Mouse (Mus musculus) limb, embryonic 14.5 days (tissue): ENCODE results near the gene Psmc3ip. TPM values are rescaled to one million over a fixed set of nuclear protein-coding genes. Genes with fewer than 3 reads are reported as not detected.

ENCODE experiments used
- ATAC-seq: fragments of 200-750 bp; cut with Nextera tagmentation; 2 replicates; pipeline ENCODE4 v1.8.0; 2017; ENCODE audit warnings: low read depth, moderate number of reproducible peaks, moderate TSS enrichment; ENCODE audit not compliant: low FRiP score
- DNase-seq: peaks from one replicate; pipeline ENCODE4 v3.0.0-alpha.2; 2015; ENCODE audit warnings: low spot score
- H3K27ac ChIP-seq: fragments of 300-500 bp; sonication (generic); replicated peaks from 2 replicates; pipeline ENCODE4 v1.5.1; 2014; ENCODE audit warnings: low read depth, mild to moderate bottlenecking, low read length, moderate library complexity, mixed read lengths
- H3K27me3 ChIP-seq: fragments of 300-500 bp; sonication (generic); 2 replicates; pipeline ENCODE4 v1.6.1; 2014; ENCODE audit warnings: low read length, mixed read lengths; ENCODE audit not compliant: control insufficient read depth, insufficient read depth
- H3K36me3 ChIP-seq: fragments of 300-500 bp; sonication (generic); 2 replicates; pipeline ENCODE4 v1.6.1; 2014; ENCODE audit warnings: mild to moderate bottlenecking, low read length, moderate library complexity, mixed read lengths; ENCODE audit not compliant: control insufficient read depth, insufficient read depth
- H3K4me1 ChIP-seq: fragments of 300-500 bp; sonication (generic); 2 replicates; pipeline ENCODE4 v1.6.1; 2014; ENCODE audit warnings: antibody characterized with exemption, low read length, mixed read lengths; ENCODE audit not compliant: control insufficient read depth, insufficient read depth
- H3K4me2 ChIP-seq: fragments of 300-500 bp; sonication (generic); replicated peaks from 2 replicates; pipeline ENCODE4 v1.6.1; 2014; ENCODE audit warnings: low read depth, mild to moderate bottlenecking, low read length, moderate library complexity; ENCODE audit not compliant: severe bottlenecking
- H3K4me3 ChIP-seq: fragments of 300-500 bp; sonication (generic); replicated peaks from 2 replicates; pipeline ENCODE4 v1.5.1; 2014; ENCODE audit warnings: low read length
- H3K9ac ChIP-seq: fragments of 300-500 bp; sonication (generic); 2 replicates; pipeline ENCODE4 v1.6.1; 2014; ENCODE audit warnings: mild to moderate bottlenecking, low read depth, low read length, moderate library complexity; ENCODE audit not compliant: severe bottlenecking
- H3K9me3 ChIP-seq: fragments of 300-500 bp; sonication (generic); 2 replicates; pipeline ENCODE4 v1.6.1; 2016; ENCODE audit warnings: low read length; ENCODE audit not compliant: control insufficient read depth
- POLR2A ChIP-seq: fragments of 200-500 bp; IDR thresholded peaks from 2 replicates; pipeline ENCODE4 v1.8.0; 2012; ENCODE audit warnings: inconsistent platforms, mild to moderate bottlenecking, moderate library complexity, borderline replicate concordance; ENCODE audit not compliant: insufficient read depth, insufficient read length; ENCODE audit errors: extremely low read depth
- WGBS: fragments of 180-500 bp; shearing (Covaris S2); extraction: QIAGEN DNeasy Blood & Tissue Kit; methylation state at CpG from one replicate; pipeline ENCODE4 v1.1.7; 2014; 5-methylcytosine and 5-hydroxymethylcytosine counted together
- polyA plus RNA-seq, 2 experiments: library from polyadenylated mRNA; depleted of rRNA in 1 of 2; stranded (reverse) in 1 of 2; unstranded in 1 of 2; fragments of >200 nt; fragmentation: Nextera tagmentation in 1 of 2; extraction: Ambion mirVana in 1 of 2; gene quantifications; 2 replicates each; pipeline versions ENCODE4 v1.2.1 to v1.2.3; 2012 to 2014

Gene Psmc3ip
- polyA plus RNA-seq, 2 experiments, result 24.3 to 32.9 TPM

DNA sequence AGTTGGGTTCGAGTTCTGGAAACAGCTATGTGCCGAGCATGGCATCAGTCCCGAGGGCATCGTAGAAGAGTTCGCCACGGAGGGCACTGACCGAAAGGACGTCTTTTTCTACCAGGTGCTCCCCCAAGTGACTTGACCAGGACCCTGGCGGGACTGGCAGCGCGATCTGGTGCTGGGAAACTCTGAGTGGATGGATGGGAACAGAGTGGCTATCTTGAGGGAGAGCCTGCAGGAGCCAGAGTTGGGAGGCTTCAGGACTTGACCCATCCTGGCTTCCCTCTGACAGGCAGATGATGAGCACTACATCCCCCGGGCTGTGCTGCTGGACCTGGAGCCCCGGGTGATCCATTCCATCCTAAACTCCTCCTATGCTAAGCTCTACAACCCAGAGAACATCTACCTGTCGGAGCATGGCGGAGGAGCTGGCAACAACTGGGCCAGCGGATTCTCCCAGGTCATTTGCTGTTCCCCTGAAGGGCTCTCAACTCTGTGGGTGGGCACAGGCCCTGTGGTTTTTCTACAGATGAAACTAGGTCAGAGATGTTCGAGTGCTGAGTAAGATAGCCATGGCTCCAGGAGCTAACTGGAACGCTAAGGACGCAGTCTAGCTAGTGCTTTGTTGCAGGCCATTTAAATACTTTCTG, 25.4 kb upstream of the Psmc3ip start:
- Histone ChIP-seq H3K9ac (peak overlapping the region; percentile 75), H3K4me2 (peak overlapping the region; percentile 79), H3K4me1 (peaks cover 18% of the 10 kb centered on the region), H3K4me3 (peak overlapping the region; percentile 91), H3K36me3 (peaks cover 27% of the 10 kb centered on the region), H3K27ac (peak overlapping the region; percentile 88), H3K9me3 (no peaks in the 10 kb centered on the region), H3K27me3 (no peaks in the 10 kb centered on the region)
- no peak for TF ChIP-seq POLR2A
- DNase-seq, result no peak
- WGBS, result 23% methylated on average over 19 of the region's 19 CpGs
- ATAC-seq, result no peak

DNA sequence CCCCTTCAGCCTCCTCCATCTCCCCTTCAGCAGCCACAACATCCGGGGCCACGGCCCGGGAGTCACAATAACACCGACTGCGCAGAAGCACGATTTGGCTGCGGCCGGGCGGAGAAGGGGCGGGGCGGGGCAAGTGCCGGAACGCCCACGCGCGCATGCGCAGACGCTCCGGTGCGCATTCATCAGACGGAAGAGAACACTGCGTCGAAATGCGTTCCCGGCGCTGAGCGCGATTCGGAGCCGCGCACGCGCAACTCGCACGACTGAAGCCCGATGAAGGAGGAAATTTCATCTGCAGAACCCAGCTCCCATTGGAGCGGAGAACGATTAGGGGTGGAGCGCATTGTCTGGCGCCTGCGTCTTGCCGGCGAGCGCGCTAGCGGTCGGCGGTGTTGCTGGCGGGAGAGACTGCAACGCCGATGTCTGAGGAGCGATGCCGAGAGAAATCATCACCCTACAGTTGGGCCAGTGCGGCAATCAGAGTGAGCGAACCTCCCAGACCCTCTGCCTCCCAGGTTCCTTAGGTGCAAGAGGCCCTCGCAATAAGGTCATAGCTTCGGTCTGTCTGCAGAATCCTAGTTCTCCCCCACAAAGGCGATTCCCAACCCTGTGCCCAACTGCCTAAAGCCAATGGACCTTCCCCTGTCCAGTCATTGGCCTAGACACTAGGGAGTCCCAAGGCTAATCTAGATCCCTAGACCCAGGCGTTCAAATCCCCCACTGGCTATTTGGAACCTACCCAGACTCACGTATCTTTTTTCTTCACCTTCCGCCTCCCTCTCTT, 24.7 kb upstream of the Psmc3ip start, which contains the start of the genes Retreg3 and Tubg1:
Gene Retreg3 (minus strand): TSS at position 133 of the 784 bp plus-strand sequence.
Gene Tubg1 (plus strand): TSS at position 178 of the 784 bp plus-strand sequence.
- under 1% methylated on average over 57 of the region's 61 CpGs for WGBS
- peak; percentile 97; the same call in 1 of the 2 replicates for TF ChIP-seq POLR2A
- peak; percentile 96 for ATAC-seq

DNA sequence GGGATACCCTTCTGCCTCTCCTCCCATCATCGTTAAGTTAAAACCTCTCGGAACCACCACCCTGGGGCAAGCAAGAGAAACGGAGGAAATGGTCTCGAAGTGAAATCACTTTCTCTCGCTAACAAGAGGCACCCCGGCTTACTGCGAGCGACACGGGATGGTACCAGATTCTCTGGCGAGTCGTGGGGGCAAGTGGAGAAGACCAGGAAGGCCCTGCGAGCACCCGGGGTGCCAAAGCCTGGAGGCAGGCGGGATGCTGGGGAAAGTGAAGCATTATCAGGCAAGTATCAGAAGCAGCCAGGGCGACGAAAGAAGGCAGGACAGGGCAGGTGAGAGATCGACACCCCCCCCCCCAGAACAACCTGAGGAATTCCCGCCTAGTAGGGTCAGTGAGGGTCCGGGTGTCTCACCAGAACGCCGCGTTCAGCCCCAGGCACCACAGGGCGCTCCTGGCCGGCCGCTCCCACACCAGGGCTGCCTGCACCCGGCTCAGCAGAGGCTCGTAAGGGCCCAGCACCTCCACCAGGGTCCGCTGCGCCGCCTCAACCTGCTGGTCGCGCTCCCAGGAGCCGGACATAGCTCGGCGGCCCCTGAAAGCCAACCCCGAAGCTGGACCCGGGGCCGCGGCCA, 24.0 kb upstream of the Psmc3ip start:
- H3K27ac ChIP-seq, result peak overlapping the region; percentile 50; the same call in 1 of the 2 replicates
- under 1% methylated on average over 26 of the region's 39 CpGs for WGBS
- 0 out of 2 replicates have a peak, but pooled peaks have one; percentile 28 for TF ChIP-seq POLR2A
- H3K4me2 ChIP-seq, result peak overlapping the region; percentile 88
- peaks cover 19% of the 10 kb centered on the region; the same call in 1 of the 2 replicates for H3K36me3 ChIP-seq
- peak; percentile 54 for ATAC-seq
- H3K9ac ChIP-seq, result peak overlapping the region; percentile 83
- H3K4me3 ChIP-seq, result peak overlapping the region; percentile 91
- no peaks in the 10 kb centered on the region for H3K9me3 ChIP-seq
- H3K27me3 ChIP-seq, result no peaks in the 10 kb centered on the region
- H3K4me1 ChIP-seq, result peaks cover 18% of the 10 kb centered on the region
- DNase-seq, result no peak

More for the DNA sequence above, 24.7 kb upstream of the Psmc3ip start, which contains the start of the genes Retreg3 and Tubg1:
- Histone ChIP-seq H3K4me3 (peak within 1 kb of the TSS; percentile 91), H3K4me2 (peak within 1 kb of the TSS; percentile 88), H3K36me3 (peaks cover 23% of the 10 kb centered on the region), H3K4me1 (peaks cover 18% of the 10 kb centered on the region), H3K9ac (peak within 1 kb of the TSS; percentile 83), H3K27ac (peak within 1 kb of the TSS; percentile 88), H3K27me3 (no peaks in the 10 kb centered on the region), H3K9me3 (no peaks in the 10 kb centered on the region)
- DNase-seq, result peak; percentile 99

- H3K4me2 ChIP-seq, result peak overlapping the region; percentile 88
- H3K27ac ChIP-seq, result no peak overlapping the region
- ATAC-seq (no peak), DNase-seq (no peak)
- no peaks in the 10 kb centered on the region for H3K27me3 ChIP-seq
- peaks cover 18% of the 10 kb centered on the region for H3K4me1 ChIP-seq
- H3K36me3 ChIP-seq, result peaks cover 12% of the 10 kb centered on the region; the same call in 1 of the 2 replicates
- peak overlapping the region; percentile 91; the same call in 1 of the 2 replicates for H3K4me3 ChIP-seq
- 52% methylated on average over 4 of the region's 4 CpGs for WGBS
- no peak for TF ChIP-seq POLR2A
- H3K9ac ChIP-seq, result no peak overlapping the region
- H3K9me3 ChIP-seq, result no peaks in the 10 kb centered on the region
Observed at GRCm38 (mm10) chr11:101118105-101118504, 22.9 kb upstream of the Psmc3ip start.

- no peak overlapping the region for H3K27ac ChIP-seq
- peaks cover 9% of the 10 kb centered on the region; the same call in 1 of the 2 replicates for H3K36me3 ChIP-seq
- peaks cover 12% of the 10 kb centered on the region for H3K4me1 ChIP-seq
- no peak for TF ChIP-seq POLR2A
- H3K4me3 ChIP-seq, result no peak overlapping the region
- DNase-seq (no peak), ATAC-seq (no peak)
- H3K27me3 ChIP-seq, result no peaks in the 10 kb centered on the region
- H3K9ac ChIP-seq, result no peak overlapping the region
- 78% methylated on average over 2 of the region's 2 CpGs for WGBS
- H3K9me3 ChIP-seq, result no peaks in the 10 kb centered on the region
- H3K4me2 ChIP-seq, result no peak overlapping the region
Observed at GRCm38 (mm10) chr11:101115564-101115963, 20.3 kb upstream of the Psmc3ip start.
